Mouse (Mus musculus): ENCODE data around the gene 6330409D20Rik. TPM values are rescaled to one million over a fixed set of nuclear protein-coding genes. Genes with fewer than 3 reads are reported as not detected.

Gene 6330409D20Rik
- total RNA-seq, 2 experiments from 2014 or later = 0.30 TPM; not detected in 1

- DNase-seq = no peak
Measured at GRCm38 (mm10) chr2:32724149-32724548, 16.7 kb downstream of the 6330409D20Rik start.

- no peak for DNase-seq
Measured at GRCm38 (mm10) chr2:32722581-32722980, 18.2 kb downstream of the 6330409D20Rik start.

- DNase-seq = no peak
Measured at GRCm38 (mm10) chr2:32722046-32722445, 18.8 kb downstream of the 6330409D20Rik start.

DNA sequence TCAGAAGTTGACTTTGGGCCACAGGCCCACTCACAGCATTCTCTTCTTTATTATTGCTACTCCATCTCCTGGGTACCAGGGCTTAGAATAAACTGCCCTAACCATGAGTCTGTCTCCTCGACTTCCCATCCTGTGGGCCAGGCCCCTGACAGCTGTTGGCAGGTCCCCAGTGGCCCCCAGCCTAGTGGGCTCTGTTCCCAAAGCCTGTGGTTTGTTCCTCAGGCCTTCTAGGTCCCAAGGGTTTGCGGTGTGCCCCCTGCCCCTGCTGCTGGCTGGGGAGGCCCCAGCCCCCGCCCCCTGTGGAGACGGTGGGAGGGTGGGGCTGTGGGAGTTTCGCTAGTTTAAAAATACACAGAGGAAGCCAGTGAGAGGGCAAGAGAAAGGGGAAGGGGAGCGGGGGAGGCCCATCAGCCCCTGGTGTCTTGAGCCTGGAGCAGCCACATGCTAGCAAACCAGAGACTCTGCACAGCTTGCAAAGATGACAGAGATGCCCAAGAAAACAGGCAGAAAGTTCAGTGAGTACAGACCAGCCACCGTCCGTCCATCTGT, 20.1 kb downstream of the 6330409D20Rik start, which contains the start of gene Sh2d3c:
TSS of gene Sh2d3c (plus strand) at position 375 of the 549 bp plus-strand sequence.
- no peak for DNase-seq

- no peak for DNase-seq
Measured at GRCm38 (mm10) chr2:32720053-32720452, 20.8 kb downstream of the 6330409D20Rik start.

DNA sequence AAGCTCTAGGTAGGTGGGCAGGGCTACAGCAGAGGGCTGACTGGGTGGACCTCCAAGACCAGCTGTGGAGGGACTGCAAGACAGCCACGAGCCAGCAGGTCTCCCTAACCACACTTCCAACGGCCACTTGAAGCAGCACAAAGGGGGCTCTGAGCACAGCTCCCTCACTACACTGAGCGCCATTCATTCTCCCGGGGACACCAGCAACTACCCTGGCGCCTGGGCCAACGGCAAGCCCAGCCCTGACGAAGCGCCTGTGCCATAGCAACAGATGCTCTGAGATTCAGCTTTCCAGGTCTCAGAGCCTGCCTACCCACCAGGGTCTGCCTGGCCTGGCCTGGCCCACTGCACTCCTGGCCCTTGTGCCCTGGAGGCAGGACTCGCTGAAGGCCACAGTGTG, 22.1 kb downstream of the 6330409D20Rik start:
- no peak for DNase-seq

- DNase-seq = no peak
Measured at GRCm38 (mm10) chr2:32714987-32715425, 25.8 kb downstream of the 6330409D20Rik start.

- no peak for DNase-seq
Measured at GRCm38 (mm10) chr2:32714117-32714986, 26.5 kb downstream of the 6330409D20Rik start.

DNA sequence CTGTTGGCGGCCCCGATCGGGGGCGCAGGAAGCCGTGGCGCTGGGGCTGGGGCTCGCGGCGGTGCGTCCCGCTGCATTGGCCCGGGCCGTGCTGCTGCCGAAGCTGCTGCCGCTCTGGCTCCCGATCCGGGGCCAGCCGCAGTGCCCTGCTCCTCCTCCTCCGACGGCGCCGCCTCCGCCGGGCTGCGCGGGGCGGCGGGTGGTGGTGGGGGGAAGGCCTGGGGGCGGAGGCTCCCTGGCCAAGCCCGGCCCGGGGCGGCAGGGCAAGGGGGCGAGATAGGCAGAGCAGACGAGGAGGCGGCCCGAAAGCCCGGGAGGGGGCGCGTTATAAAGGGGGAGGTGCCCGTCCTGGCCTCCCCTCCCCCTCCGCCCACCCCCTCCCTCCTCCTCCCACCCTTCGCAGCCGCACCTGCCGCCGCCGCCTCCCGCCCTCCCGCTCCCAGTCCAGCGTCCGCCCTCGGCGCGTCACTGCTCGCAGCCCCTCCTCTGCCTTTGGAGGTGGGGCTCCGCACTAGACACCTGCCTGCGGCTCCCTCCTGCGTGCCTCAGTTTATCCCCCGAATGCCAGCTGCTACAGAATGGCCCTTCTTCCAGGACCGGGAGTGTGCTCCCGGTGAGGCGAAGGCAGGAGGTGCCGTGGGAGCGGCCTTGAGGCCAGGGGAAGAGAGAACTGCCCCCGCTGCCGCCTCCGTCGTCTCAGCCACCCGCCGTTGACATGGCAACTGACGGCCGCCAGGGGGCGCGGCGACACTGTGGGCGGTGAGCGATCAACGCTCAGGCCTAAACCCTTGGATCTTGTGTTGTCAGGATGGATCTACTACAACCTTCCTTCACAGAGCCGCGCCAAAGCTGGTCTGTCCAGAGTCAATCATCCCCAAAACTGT, 27.6 kb downstream of the 6330409D20Rik start, which contains the start of gene Cdk9:
TSS of gene Cdk9 (minus strand) at position 143 of the 884 bp plus-strand sequence.
- peak; percentile 96 for DNase-seq

GRCm38 (mm10) chr2:32712586-32712933, 28.3 kb downstream of the 6330409D20Rik start:
- DNase-seq = peak; percentile 97

DNA sequence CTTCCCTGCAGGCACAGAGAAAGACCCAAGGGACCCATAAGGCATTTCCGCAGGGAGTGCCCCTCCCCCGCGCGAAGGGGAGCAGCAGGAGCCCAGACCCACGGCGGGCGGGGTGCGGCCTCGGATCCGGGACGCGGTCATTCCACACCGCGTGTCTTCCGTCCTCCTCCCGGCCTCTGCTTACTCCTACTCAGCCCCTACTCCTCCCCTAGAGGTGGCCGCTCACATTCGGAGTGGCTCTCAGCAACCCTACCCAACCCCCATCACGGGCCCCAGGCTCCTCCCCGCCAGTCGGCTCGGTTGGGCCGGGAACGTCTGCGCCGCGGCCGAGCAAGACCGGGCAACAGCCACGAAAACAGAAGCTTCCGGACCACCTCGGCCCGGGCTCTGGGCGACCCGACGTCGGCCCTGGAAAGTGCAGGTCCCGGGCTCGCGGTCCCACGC, 28.7 kb downstream of the 6330409D20Rik start:
- DNase-seq = peak; percentile 84

DNA sequence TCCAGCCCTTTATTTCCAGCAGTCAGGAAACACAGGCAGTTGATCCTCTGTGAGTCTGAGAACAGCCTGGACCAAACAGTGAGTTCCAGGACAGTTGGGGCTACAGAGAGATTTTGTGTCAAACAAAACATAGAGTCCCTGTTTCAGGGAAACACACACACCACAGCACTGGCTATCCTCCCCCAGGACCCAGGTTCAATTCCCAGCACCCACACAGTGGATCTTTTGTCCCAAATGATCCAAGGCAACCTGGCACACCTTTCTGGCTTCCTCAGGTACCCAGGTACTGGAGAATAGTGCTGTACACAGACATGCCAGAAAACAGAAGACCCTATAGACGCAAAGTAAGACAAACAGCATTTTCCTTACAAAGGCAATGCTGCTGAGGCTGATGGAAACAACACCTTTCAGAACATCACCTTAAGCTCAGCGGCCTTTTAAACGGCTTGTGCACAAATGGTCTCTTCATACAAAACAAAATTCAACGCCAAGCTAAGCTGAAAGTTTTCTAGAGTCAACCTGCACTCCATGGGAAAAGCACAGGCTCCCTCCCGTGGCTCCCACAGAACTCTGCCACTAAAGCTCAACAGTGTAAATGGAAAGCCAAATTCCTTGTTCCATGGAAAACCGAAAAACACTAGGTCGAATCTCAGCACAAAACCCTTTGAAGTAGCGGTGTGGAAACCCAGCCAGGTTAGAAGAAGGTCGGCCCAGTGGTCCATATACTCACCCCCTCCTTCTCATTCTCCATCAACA, 29.3 kb downstream of the 6330409D20Rik start:
- no peak for DNase-seq

- no peak for DNase-seq
Measured at GRCm38 (mm10) chr2:32710425-32710824, 30.4 kb downstream of the 6330409D20Rik start.

DNA sequence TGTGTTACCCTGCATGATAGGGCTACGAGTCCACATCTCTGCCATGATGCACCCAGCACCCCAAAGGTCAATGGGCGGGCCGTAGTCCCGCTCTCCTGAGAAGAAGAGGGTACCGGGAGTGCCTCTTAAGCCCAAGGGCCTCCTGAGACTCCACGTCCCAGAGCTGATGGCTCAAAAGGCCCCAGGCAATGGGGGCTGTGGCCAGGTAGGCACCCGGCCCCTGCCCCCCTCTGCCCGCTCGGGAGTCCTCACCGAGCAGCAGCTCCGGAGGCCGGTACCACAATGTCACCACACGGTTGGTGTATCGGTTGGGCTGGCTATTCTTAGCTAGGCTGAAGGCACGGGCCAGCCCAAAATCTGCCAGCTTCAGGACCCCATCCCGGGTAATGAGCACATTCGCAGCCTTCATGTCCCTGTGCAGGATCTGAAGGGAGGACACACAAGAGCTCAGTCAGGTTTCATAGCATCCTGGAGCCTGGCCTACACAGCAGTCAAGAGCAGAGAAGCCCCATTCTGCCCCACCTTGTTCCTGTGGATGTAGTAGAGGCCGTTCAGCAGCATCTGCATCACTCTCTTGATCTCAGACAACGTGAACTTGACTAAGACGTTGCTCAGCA, 31.2 kb downstream of the 6330409D20Rik start:
- DNase-seq = no peak

DNA sequence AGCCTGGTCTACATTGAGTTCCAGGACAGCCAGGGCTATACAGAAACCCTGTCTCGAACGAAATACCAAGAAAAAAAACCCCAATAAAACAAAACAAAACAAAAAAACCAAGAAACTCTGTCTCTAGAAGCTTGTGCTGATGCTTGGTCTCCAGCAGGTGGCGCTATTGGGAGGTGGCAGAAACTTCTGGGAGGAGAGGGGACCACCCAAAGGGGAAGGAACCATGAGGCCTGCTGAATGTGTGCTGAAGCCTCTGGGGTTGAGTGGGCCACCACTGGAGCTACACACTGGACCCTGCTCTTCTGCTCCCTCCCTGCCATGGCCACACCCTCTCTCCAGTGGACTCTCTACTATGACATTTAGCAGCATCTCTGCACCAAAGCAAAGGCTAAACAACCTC, 32.2 kb downstream of the 6330409D20Rik start:
- peak; percentile 69 for DNase-seq

- DNase-seq = no peak
Measured at GRCm38 (mm10) chr2:32706971-32707370, 33.8 kb downstream of the 6330409D20Rik start.

DNA sequence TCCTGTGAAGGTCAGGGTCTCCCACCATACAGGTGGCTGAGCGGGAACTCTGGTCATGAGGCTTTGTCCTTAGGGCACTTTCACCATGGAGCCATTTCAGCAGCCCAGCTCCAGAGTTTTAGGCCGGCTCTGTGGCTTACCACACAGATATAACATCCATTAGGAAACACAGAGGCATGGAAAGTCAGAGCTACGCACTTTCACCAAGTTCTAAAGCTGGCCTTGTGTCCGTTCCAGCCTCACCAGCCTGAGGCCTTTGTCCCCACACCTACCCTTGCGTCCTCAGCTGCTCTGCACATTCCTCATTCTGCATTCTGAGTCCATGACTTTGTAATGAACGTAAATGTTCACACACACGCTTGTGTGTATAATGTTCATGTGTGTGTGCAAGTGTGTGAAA, 35.8 kb downstream of the 6330409D20Rik start:
- no peak for DNase-seq

GRCm38 (mm10) chr2:32704021-32704421, 36.8 kb downstream of the 6330409D20Rik start, which contains the start of gene Fpgs:
Gene Fpgs (minus strand): TSS chr2:32704145.
- DNase-seq = no peak

DNA sequence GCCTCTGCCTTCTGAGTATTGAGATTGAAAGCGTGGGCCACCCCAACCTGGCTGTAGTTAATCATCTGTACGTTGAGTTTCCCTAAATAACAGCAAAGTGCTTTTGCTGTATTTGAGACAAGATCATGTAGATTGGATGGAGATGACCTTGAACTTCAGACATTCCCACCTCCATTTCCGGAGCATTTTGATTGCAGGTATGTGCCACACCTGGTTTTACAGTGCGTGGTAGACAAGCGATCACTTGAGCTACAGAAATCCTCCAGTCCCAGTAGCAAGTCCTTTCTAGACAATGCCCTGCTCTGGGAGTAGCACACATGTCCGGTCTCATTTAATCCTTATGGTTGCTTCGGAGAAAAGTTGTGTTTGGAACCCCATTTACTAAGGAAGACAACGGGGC, 37.8 kb downstream of the 6330409D20Rik start:
- no peak for DNase-seq

DNA sequence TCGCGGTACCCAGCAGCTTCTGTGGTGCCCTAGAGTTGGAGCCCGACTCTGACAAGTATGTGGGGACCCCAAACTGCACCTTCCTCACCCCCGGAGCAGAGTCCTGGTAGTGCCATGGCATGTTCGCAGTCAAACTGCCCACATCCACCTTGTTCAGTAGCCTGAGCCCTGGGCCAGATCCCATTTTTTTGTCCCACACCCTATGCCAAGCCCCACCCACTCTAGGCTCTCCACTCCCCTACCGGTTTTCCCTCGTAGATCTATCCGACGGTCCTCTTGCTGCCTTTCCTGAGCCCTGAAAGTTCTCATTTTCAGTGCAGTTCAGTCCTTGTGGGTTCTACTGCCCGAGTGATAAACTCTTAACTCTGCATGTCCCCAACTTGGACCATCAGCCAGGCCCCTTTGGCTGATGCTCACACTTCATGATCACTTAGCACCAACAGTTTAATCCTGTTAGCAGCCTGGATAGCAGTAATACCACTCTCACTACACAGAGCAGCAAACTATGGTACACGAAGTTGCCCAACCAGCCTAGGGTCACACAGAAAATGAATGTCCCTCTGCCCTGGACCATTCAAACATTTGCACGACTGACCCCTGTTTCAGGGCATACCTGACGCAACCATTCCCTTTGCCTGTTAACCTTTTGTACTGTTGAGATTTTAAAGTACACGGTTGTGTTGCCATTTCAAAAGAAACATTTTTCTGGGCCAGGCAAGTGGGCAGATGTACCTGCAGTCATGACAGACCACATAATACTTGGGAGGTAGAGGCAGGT, 39.7 kb downstream of the 6330409D20Rik start:
- DNase-seq = no peak
